Mouse (Mus musculus) forebrain, embryonic 14.5 days (tissue): ENCODE data around the gene Slc7a5. TPM values are rescaled to one million over a fixed set of nuclear protein-coding genes. Genes with fewer than 3 reads are reported as not detected.

ENCODE experiments used
- ATAC-seq: fragments of 200-750 bp; cut with Nextera tagmentation; 2 replicates; pipeline ENCODE4 v1.8.0; 2017; ENCODE audit warnings: mild to moderate bottlenecking, moderate library complexity
- DNase-seq: peaks from one replicate; pipeline ENCODE4 v3.0.0-alpha.2; 2015; ENCODE audit warnings: low spot score
- H3K27ac ChIP-seq: fragments of 300-500 bp; sonication (generic); 2 replicates; pipeline ENCODE4 v1.5.1; 2014; ENCODE audit warnings: low read depth, mild to moderate bottlenecking, control low read depth, low read length, moderate library complexity
- H3K27me3 ChIP-seq: fragments of 300-500 bp; sonication (generic); replicated peaks from 2 replicates; pipeline ENCODE4 v1.6.1; 2014; ENCODE audit warnings: low read length, control low read depth, mixed read lengths; ENCODE audit not compliant: control insufficient read depth, insufficient read depth
- H3K36me3 ChIP-seq: fragments of 300-500 bp; sonication (generic); 2 replicates; pipeline ENCODE4 v1.6.1; 2014; ENCODE audit warnings: low read length, control low read depth; ENCODE audit not compliant: control insufficient read depth, insufficient read depth
- H3K4me1 ChIP-seq: fragments of 300-500 bp; sonication (generic); 2 replicates; pipeline ENCODE4 v1.6.1; 2014; ENCODE audit warnings: antibody characterized with exemption, low read length, control low read depth; ENCODE audit not compliant: control insufficient read depth, insufficient read depth
- H3K4me2 ChIP-seq: fragments of 300-500 bp; sonication (generic); 2 replicates; pipeline ENCODE4 v1.6.1; 2014; ENCODE audit warnings: mild to moderate bottlenecking, control low read depth, low read length
- H3K4me3 ChIP-seq: fragments of 300-500 bp; sonication (generic); 2 replicates; pipeline ENCODE4 v1.5.1; 2014; ENCODE audit warnings: low read depth, low read length, control low read depth
- H3K9ac ChIP-seq: fragments of 300-500 bp; sonication (generic); 2 replicates; pipeline ENCODE4 v1.6.1; 2014; ENCODE audit warnings: mild to moderate bottlenecking, low read length, control low read depth, moderate library complexity
- H3K9me3 ChIP-seq: fragments of 300-500 bp; sonication (generic); replicated peaks from 2 replicates; pipeline ENCODE4 v1.6.1; 2016; ENCODE audit warnings: low read length, control low read depth, mixed read lengths; ENCODE audit not compliant: control insufficient read depth
- WGBS: fragments of 180-500 bp; shearing (Covaris S2); extraction: QIAGEN DNeasy Blood & Tissue Kit; methylation state at CpG from one replicate; pipeline ENCODE4 v1.1.7; 2014; 5-methylcytosine and 5-hydroxymethylcytosine counted together
- polyA plus RNA-seq: library from polyadenylated mRNA; unstranded; fragments of >200 nt; fragmentation: Nextera tagmentation; extraction: Ambion mirVana; gene quantifications from 2 replicates; pipeline ENCODE4 v1.2.1, GENCODE M21; 2014

The Slc7a5 gene
- polyA plus RNA-seq, 1 experiment from 2014 or later = 37.9 TPM

DNA sequence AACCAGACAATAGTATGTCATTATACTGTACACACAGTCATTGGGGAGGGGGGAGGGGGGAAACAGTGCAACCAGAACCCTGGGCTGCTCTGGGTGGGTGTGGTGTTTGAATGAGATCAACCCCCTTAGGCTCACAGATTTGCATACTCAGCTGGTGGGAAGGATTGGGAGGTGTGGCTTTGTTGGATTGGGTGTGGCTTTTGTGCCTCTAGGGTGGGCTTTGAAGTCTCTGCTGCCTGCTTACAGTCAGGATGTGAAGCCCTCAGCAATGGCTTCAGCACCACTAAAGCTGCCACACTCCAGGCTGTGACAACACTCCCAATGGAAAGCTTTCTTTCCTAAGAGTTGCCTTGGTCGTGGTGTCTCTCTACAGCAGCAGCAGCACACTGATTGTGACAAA, 19.9 kb downstream of the Slc7a5 start:
- Histone ChIP-seq H3K27ac (no peak overlapping the region), H3K9ac (no peak overlapping the region), H3K4me3 (no peak overlapping the region), H3K9me3 (no peaks in the 10 kb centered on the region), H3K27me3 (no peaks in the 10 kb centered on the region), H3K36me3 (peaks cover 55% of the 10 kb centered on the region), H3K4me1 (no peaks in the 10 kb centered on the region), H3K4me2 (no peak overlapping the region)
- DNase-seq (no peak), ATAC-seq (no peak)
- WGBS = 80% methylated on average over 1 of the region's 1 CpGs

DNA sequence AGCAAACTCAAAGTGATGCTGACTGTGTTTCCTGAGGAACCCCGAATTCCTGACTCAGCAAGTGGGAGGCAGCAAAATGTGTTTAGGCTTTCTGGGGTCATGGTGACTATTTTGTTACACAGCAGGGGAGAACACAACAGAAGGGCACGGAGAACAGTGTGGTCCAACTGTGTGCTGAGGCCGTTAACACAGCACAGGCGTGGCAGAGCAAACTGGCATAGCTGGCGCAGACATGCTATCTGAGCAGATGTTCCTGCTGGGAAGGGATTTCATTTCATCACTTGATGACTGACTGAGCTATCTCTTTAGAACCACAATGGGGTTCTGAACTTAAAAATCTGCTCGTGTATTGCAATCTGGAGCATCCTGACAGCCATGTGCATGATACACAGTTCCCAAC, 22.1 kb downstream of the Slc7a5 start:
- H3K27me3 ChIP-seq = no peaks in the 10 kb centered on the region
- peaks cover 57% of the 10 kb centered on the region for H3K36me3 ChIP-seq
- no peak overlapping the region for H3K4me3 ChIP-seq
- WGBS = 81% methylated on average over 6 of the region's 6 CpGs
- DNase-seq (no peak), ATAC-seq (no peak)
- no peaks in the 10 kb centered on the region for H3K9me3 ChIP-seq
- H3K27ac ChIP-seq = no peak overlapping the region
- H3K4me1 ChIP-seq = no peaks in the 10 kb centered on the region
- no peak overlapping the region for H3K9ac ChIP-seq
- H3K4me2 ChIP-seq = no peak overlapping the region

DNA sequence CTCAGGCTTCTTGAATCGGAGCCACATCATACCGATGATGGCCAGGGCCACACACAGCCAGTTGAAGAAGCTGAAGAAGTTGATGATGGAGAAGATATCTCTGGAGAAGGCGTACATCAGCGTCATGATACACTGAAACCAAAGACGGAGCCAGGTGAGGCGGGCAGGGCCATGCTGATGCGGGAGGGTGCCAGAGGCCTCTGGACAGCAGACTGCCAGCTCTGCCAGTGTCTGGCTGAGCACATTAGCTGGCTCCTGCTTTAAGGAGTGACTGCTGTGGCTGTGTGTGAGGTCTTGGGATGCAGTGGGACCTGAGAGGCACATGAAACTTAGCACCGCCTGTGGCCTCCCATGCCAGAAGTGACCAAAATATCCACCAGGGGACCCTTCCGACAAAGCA, 22.5 kb downstream of the Slc7a5 start:
- Histone ChIP-seq H3K4me1 (no peaks in the 10 kb centered on the region), H3K27ac (no peak overlapping the region), H3K9ac (no peak overlapping the region), H3K4me2 (no peak overlapping the region), H3K36me3 (peaks cover 57% of the 10 kb centered on the region), H3K4me3 (no peak overlapping the region), H3K27me3 (no peaks in the 10 kb centered on the region), H3K9me3 (no peaks in the 10 kb centered on the region)
- ATAC-seq (no peak), DNase-seq (no peak)
- 97% methylated on average over 9 of the region's 9 CpGs for WGBS

DNA sequence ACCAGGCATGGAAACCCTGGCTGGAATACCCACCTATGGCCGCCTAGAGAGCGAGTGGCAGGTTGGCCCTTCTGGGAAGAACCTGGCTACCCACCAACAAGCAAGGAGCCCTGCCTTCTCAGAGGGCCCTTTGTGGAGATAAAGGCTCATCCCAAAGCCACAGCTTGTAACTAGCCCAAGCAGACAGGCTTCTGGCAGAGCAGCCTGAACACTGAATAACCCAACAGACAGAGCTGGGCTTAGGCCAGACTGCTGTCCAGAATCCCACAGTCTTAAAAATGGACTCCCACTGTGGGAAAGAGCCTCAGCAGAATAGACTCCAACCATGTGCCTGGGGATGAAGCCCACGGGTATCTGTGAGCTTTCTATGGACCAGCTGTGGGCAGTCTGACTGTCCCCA, 23.3 kb downstream of the Slc7a5 start:
- Histone ChIP-seq H3K4me1 (no peaks in the 10 kb centered on the region), H3K4me2 (no peak overlapping the region), H3K27me3 (no peaks in the 10 kb centered on the region), H3K9me3 (no peaks in the 10 kb centered on the region), H3K4me3 (no peak overlapping the region), H3K36me3 (peaks cover 57% of the 10 kb centered on the region), H3K9ac (no peak overlapping the region), H3K27ac (no peak overlapping the region)
- 80% methylated on average over 3 of the region's 3 CpGs for WGBS
- no peak for ATAC-seq
- DNase-seq = no peak

DNA sequence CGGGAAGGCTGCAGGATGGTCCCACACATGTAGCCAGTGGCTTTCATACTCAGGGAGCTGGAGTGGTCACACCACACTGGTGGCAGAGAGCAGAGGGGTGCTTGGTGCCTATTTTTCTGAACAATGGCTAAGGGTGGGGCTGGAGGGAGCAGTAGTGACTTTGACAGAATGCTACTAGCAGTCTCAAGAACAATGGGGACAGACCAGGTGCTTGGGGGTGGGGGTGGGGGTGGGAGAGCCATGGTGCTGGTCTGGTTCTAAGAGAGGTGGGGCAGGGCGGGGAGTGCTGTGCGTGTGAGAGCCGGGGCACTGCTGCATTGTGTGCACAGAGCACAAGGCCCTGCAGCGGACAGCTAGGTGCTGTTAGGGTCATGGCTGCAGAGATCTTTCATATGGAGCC, 25.6 kb downstream of the Slc7a5 start:
- no peak overlapping the region for H3K4me2 ChIP-seq
- ATAC-seq (no peak), DNase-seq (no peak)
- H3K27ac ChIP-seq = no peak overlapping the region
- H3K36me3 ChIP-seq = peaks cover 44% of the 10 kb centered on the region
- H3K9ac ChIP-seq = no peak overlapping the region
- H3K4me3 ChIP-seq = no peak overlapping the region
- 91% methylated on average over 5 of the region's 5 CpGs for WGBS
- no peaks in the 10 kb centered on the region for H3K4me1 ChIP-seq
- no peaks in the 10 kb centered on the region for H3K27me3 ChIP-seq
- H3K9me3 ChIP-seq = no peaks in the 10 kb centered on the region

DNA sequence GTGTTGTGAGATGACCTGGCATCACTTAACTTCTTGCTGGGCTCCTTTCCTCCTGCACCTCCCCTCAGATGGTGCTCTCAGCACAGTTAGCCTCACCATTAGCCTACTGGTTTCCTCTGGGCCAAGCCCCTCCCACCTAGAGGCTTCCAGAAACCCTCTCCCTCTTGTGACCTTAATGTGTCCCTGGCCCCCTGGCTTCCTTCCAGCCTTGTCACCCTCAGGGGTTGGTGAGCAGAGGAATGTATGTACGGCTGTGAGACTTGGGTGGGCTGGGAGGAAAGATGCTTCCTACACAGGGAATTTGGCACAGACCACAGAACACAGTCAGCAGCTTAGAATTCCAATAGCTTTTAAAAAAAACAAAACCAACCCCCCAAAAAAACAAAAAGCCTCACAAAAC, 26.7 kb downstream of the Slc7a5 start:
- Histone ChIP-seq H3K27me3 (no peaks in the 10 kb centered on the region), H3K4me2 (no peak overlapping the region), H3K9me3 (no peaks in the 10 kb centered on the region), H3K9ac (no peak overlapping the region), H3K4me3 (no peak overlapping the region), H3K27ac (no peak overlapping the region), H3K4me1 (no peaks in the 10 kb centered on the region), H3K36me3 (peaks cover 34% of the 10 kb centered on the region)
- WGBS = 65% methylated on average over 1 of the region's 1 CpGs
- DNase-seq = no peak
- no peak for ATAC-seq

DNA sequence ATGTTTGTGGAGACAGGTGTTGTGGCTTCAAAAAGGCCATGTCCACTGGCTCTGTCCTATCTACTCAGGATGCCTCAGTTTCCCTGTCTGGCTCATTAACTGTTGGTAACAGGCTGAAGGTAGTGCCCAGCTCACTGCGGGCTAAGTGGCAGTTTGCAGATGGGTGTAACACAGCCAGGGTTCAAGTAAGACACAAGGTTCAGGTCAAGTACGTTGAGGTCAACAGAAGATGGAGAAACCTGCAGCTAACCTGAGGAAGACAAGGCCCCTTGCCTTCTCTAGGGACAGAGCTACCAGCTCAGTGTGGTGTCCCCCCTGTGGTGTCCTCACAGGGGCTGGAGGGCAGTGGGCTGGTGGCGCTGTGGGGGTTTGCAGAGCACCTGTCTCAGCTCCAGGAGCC, 27.8 kb downstream of the Slc7a5 start:
- Histone ChIP-seq H3K27me3 (no peaks in the 10 kb centered on the region), H3K4me2 (no peak overlapping the region), H3K27ac (no peak overlapping the region), H3K9ac (no peak overlapping the region), H3K9me3 (no peaks in the 10 kb centered on the region), H3K36me3 (peaks cover 24% of the 10 kb centered on the region), H3K4me3 (no peak overlapping the region), H3K4me1 (no peaks in the 10 kb centered on the region)
- ATAC-seq (no peak), DNase-seq (no peak)
- WGBS = 93% methylated on average over 3 of the region's 3 CpGs

DNA sequence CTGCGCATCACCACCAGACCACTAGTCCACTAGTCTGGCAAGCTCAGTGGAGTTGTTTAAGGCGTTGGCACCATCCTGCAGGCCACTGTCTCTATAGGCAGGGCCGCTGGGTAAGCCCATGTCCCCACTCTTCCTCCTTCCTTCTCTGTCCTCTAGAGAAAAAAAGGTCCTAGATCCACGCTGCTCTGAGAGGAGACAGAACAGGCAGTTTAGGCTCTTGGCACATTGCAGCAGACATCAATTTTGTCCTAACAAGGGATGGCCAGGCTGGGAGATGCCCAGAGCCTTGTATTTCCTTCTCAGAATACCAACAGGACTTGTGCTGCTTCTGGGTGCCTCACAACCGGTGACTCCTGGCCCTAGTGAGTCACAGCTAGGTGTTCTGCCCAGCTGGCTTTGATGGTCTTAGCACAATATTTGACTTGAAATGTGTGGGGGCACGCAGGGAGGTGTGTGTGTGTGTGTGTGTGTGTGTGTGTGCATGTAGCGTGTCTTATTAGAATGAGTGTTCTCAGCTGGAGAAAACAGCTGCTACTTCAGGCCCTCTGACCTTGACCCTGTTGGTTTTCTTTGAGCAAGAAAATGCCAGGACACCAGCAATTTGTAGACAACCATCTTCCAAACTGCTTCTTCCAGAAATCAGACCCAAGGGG, 29.5 kb downstream of the Slc7a5 start:
- DNase-seq = no peak
- Histone ChIP-seq H3K27ac (no peak overlapping the region), H3K36me3 (peaks cover 6% of the 10 kb centered on the region; the same call in 1 of the 2 replicates), H3K27me3 (no peaks in the 10 kb centered on the region), H3K4me1 (no peaks in the 10 kb centered on the region), H3K4me3 (no peak overlapping the region), H3K4me2 (no peak overlapping the region), H3K9ac (no peak overlapping the region), H3K9me3 (no peaks in the 10 kb centered on the region)
- no peak for ATAC-seq
- WGBS = 87% methylated on average over 7 of the region's 7 CpGs

DNA sequence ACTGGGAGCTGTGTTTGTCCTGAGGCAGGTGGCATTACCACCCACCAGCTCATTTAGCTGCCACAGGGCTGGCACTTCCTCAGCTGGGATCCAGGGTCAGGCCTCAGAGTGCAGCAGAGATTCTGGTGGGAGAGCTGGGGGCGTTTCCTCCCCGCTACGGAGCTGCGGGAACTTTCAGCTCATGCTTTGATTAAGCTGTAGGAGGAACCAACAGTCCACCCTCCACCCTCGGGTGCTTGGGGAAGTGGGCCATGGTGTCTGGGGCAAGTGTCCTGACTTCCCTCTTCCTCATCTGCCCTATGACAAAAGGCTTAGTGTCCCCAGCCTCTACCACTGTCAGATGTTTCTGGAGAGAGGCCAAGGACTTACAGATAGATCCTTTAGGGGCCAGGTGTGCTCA, 30.3 kb downstream of the Slc7a5 start:
- no peak for DNase-seq
- H3K9me3 ChIP-seq = no peaks in the 10 kb centered on the region
- 77% methylated on average over 5 of the region's 5 CpGs for WGBS
- no peak overlapping the region for H3K9ac ChIP-seq
- no peak overlapping the region for H3K4me2 ChIP-seq
- H3K27ac ChIP-seq = no peak overlapping the region
- 0 out of 2 replicates have a peak, but pooled peaks cover 1% of the 10 kb centered on the region for H3K36me3 ChIP-seq
- no peak overlapping the region for H3K4me3 ChIP-seq
- H3K27me3 ChIP-seq = no peaks in the 10 kb centered on the region
- no peak for ATAC-seq
- H3K4me1 ChIP-seq = no peaks in the 10 kb centered on the region
